Mouse (Mus musculus): ENCODE measurements around the gene Col7a1.

DNA sequence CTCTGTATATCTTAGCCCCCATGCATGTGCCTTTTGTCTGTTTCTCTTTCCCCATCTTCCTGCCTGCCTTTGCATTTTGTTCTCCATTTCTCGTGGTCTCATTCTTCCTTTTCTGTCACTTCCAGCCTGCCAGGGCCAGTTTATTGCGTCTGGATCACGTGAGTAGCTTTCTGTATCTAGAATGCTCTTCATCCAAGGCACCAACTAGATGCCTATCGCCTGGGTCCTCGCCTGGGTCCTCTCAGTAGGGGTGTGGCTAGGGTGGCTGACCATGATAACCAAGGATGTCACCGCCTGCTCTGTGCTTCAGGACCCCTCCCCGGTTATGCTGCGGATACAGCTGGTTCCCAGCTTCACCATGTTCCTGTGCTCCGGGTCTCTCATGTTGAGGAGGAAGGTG, 29.8 kb downstream of the Col7a1 start:
- TF ChIP-seq CTCF (IDR thresholded peaks at IDR 0.05; ENCODE audit: insufficient read depth, low read length) (no peak), POLR2A (IDR thresholded peaks at IDR 0.05; ENCODE audit: borderline replicate concordance, extremely low read depth, low read depth, low read length) (no peak)

Measured in lung, adult 2 months (tissue).